Mouse (Mus musculus) stomach, postnatal 0 days (tissue): Measurements from ENCODE around the gene Pcgf2.

Source experiments
- CTCF ChIP-seq: IDR thresholded peaks from 2 replicates; pipeline ENCODE4 v1.5.1; 2016; ENCODE audit warnings: antibody characterized with exemption, low read depth, mild to moderate bottlenecking, moderate library complexity
- EP300 ChIP-seq: optimal IDR thresholded peaks from 2 replicates; pipeline ENCODE3; 2016; ENCODE audit warnings: antibody characterized with exemption

- no peak for TF ChIP-seq CTCF
- no peak for TF ChIP-seq EP300
Measured at GRCm38 (mm10) chr11:97747773-97748172, 47.5 kb upstream of the Pcgf2 start.
